Mouse (Mus musculus) cortical plate, adult 2 months (tissue): ENCODE measurements at regions not wholly inside any gene's neighbourhood (a gene's known extent, or its start where the extent isn't known, plus 50 kb on each side); places are given as distances from the start of the nearest gene placed in this dataset.

Source experiments
- CTCF ChIP-seq: fragments of 200-500 bp; IDR thresholded peaks from 2 replicates; pipeline ENCODE4 v1.5.1; 2011; ENCODE audit warnings: mild to moderate bottlenecking, control low read depth, low read length; ENCODE audit not compliant: insufficient read depth; ENCODE audit errors: extremely low read depth
- POLR2A ChIP-seq: fragments of 200-500 bp; IDR thresholded peaks from 2 replicates; pipeline ENCODE4 v1.6.1; 2011; ENCODE audit warnings: mild to moderate bottlenecking, low read length, control low read depth; ENCODE audit not compliant: insufficient read depth; ENCODE audit errors: extremely low read depth

- no peak for TF ChIP-seq CTCF
- no peak for TF ChIP-seq POLR2A
These were observed 177.4 kb downstream of the Irs2 start for GRCm38 (mm10) chr8:10830835-10831234.
